Mouse (Mus musculus) common myeloid progenitor, adult 5-6 weeks (primary cell): ENCODE measurements around the gene Lefty2. TPM values are rescaled to one million over a fixed set of nuclear protein-coding genes. Genes with fewer than 3 reads are reported as not detected.
"Not testable (repeated sequence)": the region's sequence is repeated elsewhere in the genome, so short reads cannot be mapped to it uniquely, and the experiment has no call there.

Source experiments
- ATAC-seq: replicated peaks from 2 replicates; pipeline ENCODE4 v1.8.0; 2016; ENCODE audit warnings: low read depth, mild to moderate bottlenecking, moderate TSS enrichment, inconsistent platforms; ENCODE audit not compliant: poor library complexity, severe bottlenecking
- total RNA-seq: library from RNA; stranded (forward); fragments of 200-1000, 187-1606 nt; gene quantifications from 2 replicates; pipeline ENCODE4 v1.2.3, GENCODE M21; 2017

Lefty2 gene
- total RNA-seq, 1 experiment from 2014 or later: not detected

- ATAC-seq: no peak
These were observed 36.7 kb downstream of the Lefty2 start for GRCm38 (mm10) chr1:180929599-180929998.

- no peak for ATAC-seq
These were observed 38.2 kb downstream of the Lefty2 start for GRCm38 (mm10) chr1:180931106-180931505.

GRCm38 (mm10) chr1:180933659-180934058 is 40.8 kb downstream of the Lefty2 start:
- ATAC-seq: no peak

GRCm38 (mm10) chr1:180934467-180935419 is 41.8 kb downstream of the Lefty2 start, which contains the start of gene Lefty1:
Gene Lefty1 (plus strand): TSS chr1:180935022.
- ATAC-seq: no peak

GRCm38 (mm10) chr1:180936610-180937398 is 43.9 kb downstream of the Lefty2 start:
- peak; percentile 86 for ATAC-seq

- ATAC-seq: not testable (repeated sequence)
These were observed 44.7 kb downstream of the Lefty2 start for GRCm38 (mm10) chr1:180937631-180938030.

GRCm38 (mm10) chr1:180938781-180939180 is 45.9 kb downstream of the Lefty2 start:
- ATAC-seq: not testable (repeated sequence)

GRCm38 (mm10) chr1:180940776-180941460 is 48.0 kb downstream of the Lefty2 start:
- 0 out of 2 replicates have a peak, but pooled peaks have one; percentile 7 for ATAC-seq

- no peak for ATAC-seq
These were observed 48.8 kb downstream of the Lefty2 start for GRCm38 (mm10) chr1:180941726-180942125.

- peak; percentile 30 for ATAC-seq
These were observed 49.5 kb downstream of the Lefty2 start, which contains the start of gene Tmem63a for GRCm38 (mm10) chr1:180942166-180943031. Gene Tmem63a (plus strand): TSS chr1:180942344.

GRCm38 (mm10) chr1:180943032-180943644 is 50.2 kb downstream of the Lefty2 start:
- ATAC-seq: no peak

GRCm38 (mm10) chr1:180943896-180944295 is 51.0 kb downstream of the Lefty2 start:
- ATAC-seq: no peak

- peak; percentile 43 for ATAC-seq
These were observed 51.6 kb downstream of the Lefty2 start for GRCm38 (mm10) chr1:180944553-180944952.

GRCm38 (mm10) chr1:180945001-180945980 is 52.4 kb downstream of the Lefty2 start:
- peak; percentile 59 for ATAC-seq

- no peak for ATAC-seq
These were observed 53.5 kb downstream of the Lefty2 start for GRCm38 (mm10) chr1:180946448-180946847.
